Mouse (Mus musculus) spleen, postnatal 36 days (tissue): ENCODE results near the gene Otud3.
A peak's percentile ranks its signal among the peaks of the same experiment; 100 is the strongest.
"Not testable (repeated sequence)": the region's sequence is repeated elsewhere in the genome, so short reads cannot be mapped to it uniquely, and the experiment has no call there.

Experiments used
- DNase-seq, 2 experiments: peaks; one replicate each; pipeline ENCODE4 v3.0.0; 2022; ENCODE audit warnings: low spot score in 2 of 2, mixed read lengths in 1 of 2

Gene Otud3

GRCm38 (mm10) chr4:138913797-138914196, at the start of gene Otud3:
Otud3 (minus strand) TSS chr4:138913945.
- peak; percentile 94 to 95 for DNase-seq

- DNase-seq = no peak
These were observed 49.0 kb upstream of the Otud3 start for GRCm38 (mm10) chr4:138962719-138963118.

DNA sequence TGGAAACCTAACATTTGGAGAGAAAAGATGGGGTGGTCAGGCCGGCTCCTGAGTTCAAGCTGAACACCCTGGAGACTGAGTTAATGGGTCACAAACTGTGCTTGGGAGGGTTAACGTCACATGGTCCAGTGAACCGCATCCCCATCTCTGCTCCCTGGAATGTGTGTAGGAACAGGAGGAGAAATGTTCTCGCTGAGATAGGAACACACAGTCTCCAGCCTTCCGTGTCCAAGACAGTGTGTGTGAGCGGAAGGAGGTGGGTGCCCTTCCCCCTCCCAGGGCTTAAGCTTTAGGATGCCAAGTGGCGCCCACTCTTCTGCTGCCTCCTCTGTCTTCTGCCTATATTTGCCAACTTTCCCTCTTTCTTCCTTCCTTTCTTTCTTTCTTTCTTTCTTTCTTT, 46.2 kb upstream of the Otud3 start:
- no peak for DNase-seq

- no peak for DNase-seq
These were observed 45.4 kb upstream of the Otud3 start for GRCm38 (mm10) chr4:138959120-138959519.

DNA sequence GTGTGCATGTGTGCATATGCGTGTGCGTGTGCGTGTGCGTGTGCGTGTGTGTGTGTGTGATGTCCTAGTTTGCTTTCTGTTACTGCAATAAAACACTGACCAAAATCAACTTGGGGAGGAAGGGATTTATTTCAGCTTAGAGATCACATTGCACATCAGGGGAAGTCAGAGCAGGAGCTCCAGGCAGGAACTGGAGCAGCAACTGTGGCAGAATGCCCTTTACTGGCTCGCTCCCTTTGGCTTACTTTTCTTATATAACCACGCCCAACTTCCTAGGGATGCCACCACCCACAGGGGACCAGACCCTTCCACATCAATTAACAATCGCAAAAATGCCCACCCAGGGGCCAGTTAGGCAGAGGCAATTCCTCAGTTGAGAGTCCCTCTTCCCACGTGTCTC, 44.9 kb upstream of the Otud3 start:
- no peak for DNase-seq

- DNase-seq = no peak
These were observed 34.5 kb upstream of the Otud3 start for GRCm38 (mm10) chr4:138948257-138948656.

DNA sequence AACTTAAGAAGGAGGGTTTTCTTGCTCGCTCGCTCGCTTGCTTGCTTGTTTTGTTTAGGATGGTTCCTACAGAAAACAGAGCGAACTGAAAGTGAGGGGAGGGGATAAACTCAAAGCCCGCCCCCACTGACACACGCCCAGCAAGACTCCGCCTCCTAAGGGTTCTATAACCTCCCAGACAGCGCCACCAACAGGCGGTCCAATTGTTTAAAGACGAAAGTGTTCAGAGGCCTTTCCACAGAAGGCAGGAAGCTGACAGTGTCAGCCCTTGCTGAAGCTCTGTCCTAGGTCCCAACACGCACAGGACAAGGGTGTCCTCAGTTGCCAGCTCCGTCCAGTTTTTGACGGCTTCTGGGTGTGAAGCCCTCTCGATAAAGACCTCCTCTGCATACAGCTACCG, 30.0 kb upstream of the Otud3 start:
- peak; percentile 86 to 90 for DNase-seq

DNA sequence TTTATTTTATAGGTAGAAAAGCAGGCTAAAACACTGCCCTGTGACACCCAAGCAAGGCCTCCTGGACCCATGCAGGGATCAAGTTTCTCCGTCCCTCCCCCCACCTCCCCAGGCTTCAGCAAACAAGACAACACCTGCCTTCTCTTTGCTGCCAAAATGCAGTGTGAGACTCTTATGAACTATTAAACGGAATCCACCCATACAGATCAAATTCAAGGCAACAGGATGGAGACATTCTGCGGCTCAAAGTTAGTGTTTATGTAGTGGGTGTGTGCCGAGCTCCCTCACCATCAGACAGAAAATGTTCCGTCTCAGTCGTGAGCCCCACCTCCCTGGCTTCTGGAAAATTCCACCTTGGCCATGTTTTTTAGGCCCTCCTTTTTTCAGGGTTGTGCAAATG, 28.2 kb upstream of the Otud3 start:
- no peak for DNase-seq

GRCm38 (mm10) chr4:138941401-138941800, 27.7 kb upstream of the Otud3 start:
- DNase-seq = no peak

DNA sequence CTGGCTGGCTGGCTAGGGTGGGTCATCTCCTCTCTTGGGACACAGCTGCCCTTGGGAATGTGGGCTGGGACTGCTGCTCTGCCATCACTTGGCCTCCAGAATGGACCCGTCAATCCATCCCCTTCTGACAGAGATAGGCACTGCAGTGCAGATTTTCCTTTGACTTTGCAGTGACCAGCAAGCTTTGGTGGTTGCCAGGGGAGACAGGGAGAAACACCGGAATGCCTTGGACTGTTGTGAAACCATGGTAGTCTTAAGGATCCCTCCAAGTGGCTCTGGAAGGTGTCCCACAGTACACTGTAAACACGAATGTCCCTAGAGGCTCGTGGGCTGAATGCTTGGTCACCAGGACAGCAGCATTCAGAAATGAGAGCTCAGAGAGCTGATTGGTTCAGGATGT, 25.7 kb upstream of the Otud3 start:
- DNase-seq = no peak

DNA sequence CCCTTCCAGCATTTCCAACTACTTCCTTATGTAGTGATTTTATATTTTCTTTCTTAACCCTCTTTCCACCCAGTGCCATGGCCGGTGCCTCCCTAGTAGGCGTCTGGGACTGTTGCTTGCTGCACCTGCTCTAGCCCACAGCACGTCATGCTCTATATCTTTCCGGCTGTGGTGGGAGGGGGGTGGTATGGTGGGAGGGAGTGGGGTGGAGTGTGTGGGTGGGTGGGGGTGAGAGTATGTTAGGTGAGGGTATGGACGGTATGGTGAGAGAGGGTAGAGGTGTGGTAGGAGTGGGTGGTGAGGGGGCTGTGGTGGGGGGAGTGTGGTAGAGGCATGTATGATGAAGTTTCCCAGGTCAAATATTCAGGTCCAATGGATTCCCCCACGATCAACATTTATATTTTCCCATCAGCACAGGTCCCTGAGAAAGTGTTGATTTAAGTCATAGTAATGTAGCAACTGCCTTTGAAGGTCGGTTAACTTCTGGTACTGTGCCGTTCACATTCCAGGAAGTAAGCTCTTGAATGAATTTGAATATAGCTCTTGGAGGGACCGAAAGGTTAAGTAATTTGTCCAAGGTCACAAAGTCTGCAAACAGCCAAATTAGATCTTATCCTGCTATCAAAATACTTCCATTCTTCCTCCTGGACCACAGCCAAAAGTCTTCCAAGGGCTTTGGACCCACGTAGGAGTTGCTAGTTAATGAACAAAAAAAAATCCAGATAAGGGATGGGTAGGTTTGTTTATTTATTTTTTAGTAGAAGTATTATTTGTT, 24.9 kb upstream of the Otud3 start:
- peak in 1 of 2 experiments; percentile 25 for DNase-seq

DNA sequence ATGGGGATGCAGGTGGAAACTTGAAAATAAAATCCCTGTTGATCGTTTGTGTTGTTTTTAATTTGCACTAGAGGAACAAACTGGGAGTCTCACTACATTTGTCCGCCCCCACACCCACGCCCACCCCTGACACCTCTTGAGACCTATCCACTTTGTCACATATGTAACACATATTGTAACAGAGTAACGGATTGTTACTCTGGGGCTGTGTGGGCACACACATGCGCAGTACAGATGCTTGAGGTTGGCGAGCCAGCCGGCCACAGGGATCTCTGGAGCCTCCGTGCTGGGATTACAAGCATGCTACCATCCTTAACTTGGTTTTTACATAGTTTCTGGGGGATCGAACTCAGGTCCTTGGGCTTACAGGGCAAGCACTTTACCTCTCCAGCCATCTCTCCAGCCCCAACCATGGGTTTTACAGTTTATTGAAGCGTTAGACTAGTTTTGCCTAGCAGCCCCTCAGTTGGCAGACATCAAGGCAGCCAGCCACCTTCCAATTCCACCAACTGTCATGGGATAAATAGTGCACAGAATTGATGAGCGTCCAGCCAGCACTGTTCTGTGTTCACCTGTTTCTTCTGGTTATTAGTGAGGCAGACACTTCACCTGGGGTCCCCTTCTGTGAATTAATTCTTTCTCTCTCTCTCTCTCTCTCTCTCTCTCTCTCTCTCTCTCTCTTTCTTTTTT, 20.9 kb upstream of the Otud3 start:
- DNase-seq = no peak

- no peak for DNase-seq
These were observed 20.1 kb upstream of the Otud3 start for GRCm38 (mm10) chr4:138933862-138934261.

- no peak for DNase-seq
These were observed 11.8 kb upstream of the Otud3 start for GRCm38 (mm10) chr4:138925561-138925960.

DNA sequence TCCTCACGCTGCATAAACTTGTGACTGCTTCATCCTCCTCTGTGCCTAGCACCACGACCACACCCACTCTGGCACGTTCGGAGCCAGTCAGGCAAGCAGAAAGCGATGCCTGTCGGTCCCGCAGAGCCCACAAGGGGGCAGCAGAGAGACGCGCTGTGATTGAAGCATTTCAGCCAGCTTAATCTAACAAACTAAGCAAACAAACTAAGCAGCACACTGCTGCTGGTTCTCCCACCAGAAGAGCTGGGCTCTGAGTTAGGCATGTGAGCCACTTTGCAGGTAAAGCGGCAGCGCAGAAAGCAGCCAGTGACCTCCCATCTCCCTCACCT, 8.3 kb upstream of the Otud3 start:
- DNase-seq = peak; percentile 80 to 84

GRCm38 (mm10) chr4:138921254-138922130, 7.7 kb upstream of the Otud3 start:
- DNase-seq = no peak

DNA sequence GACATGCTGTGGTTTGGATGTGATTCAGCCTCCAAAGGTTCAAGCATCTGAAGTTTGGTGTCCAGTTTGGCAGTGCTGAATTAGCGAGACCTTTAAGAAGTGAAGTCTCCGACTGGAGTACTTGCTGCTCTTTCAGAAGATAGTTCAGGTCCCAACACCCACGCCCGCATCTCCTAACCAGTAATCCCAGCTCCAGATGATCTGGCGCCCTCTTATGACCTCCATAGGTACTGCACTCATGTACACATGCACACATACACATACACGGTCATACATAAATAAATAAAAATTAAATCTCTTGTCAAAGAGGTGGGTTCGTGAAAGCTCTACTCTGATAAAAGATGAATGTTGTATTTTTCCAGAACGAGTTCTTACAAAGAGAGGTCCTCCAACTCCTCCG, 3.5 kb upstream of the Otud3 start:
- no peak for DNase-seq

DNA sequence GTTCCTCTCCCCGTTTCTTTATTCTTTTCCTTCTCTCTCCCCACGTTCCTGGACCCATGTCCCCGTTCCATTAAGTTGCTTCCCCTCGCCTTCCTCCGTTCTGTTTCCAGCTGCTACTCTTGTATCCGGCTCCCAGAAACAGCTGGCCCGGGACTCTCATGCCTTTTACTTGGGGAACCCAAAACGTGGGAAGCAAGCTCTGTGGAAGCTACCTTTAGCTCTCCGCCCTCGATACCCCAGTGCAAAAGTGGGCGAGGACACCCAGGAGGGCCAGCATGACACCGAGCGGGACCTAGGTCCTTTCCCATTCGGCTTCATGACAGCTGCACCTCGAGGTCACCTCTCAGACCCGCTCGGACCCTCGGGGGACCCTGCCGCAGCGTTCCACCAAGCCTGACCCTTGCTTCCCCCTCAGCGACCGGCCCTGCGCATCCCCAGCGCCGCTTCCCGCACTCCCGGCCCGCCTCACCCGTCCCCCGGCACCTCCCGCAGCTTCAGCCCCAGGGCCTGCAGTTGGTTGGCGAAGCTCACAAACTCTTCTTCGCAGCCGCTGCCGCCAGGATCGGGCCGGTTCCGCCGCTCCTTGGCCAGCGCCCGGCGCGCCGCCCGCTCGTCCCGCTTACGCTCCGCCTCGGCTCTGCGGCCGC, 481 bp downstream of the Otud3 start:
- peak; percentile 7 to 10 for DNase-seq

- no peak for DNase-seq
These were observed 8.0 kb downstream of the Otud3 start for GRCm38 (mm10) chr4:138905624-138906337.

- DNase-seq = no peak
These were observed 14.4 kb downstream of the Otud3 start for GRCm38 (mm10) chr4:138899361-138899760.

- not testable (repeated sequence) for DNase-seq
These were observed 20.0 kb downstream of the Otud3 start for GRCm38 (mm10) chr4:138893789-138894188.
